Mouse (Mus musculus): ENCODE measurements at regions not wholly inside any gene's neighbourhood (a gene's known extent, or its start where the extent isn't known, plus 50 kb on each side); places are given as distances from the start of the nearest gene placed in this dataset.

- H3K27me3 ChIP-seq (ENCODE audit: insufficient read depth, low read length), result peaks cover 15% of the 10 kb centered on the region
- ATAC-seq (ENCODE audit: extremely low read depth, insufficient number of reproducible peaks, low FRiP score, poor library complexity, severe bottlenecking) (no peak), DNase-seq (ENCODE audit: low spot score) (no peak)
- H3K4me1 ChIP-seq (ENCODE audit: insufficient read depth, low read depth, low read length), result peaks cover 3% of the 10 kb centered on the region; the same call in 1 of the 2 replicates
- no peak overlapping the region for H3K4me3 ChIP-seq (ENCODE audit: low read depth, low read length)
- no peak for TF ChIP-seq GATA2 (IDR thresholded peaks at IDR 0.05; ENCODE audit: borderline replicate concordance, low read depth, low read length)
- H3K9me3 ChIP-seq (replicated peaks), result no peaks in the 10 kb centered on the region
- H3K36me3 ChIP-seq (replicated peaks), result no peaks in the 10 kb centered on the region
These were observed 94.5 kb upstream of the Slc45a1 start for GRCm38 (mm10) chr4:150746430-150746923.

GRCm38 (mm10) chr4:150745529-150746429 lies 93.8 kb upstream of the Slc45a1 start:
- H3K4me3 ChIP-seq (ENCODE audit: low read depth, low read length), result no peak overlapping the region
- no peaks in the 10 kb centered on the region for H3K36me3 ChIP-seq (replicated peaks)
- H3K27me3 ChIP-seq (ENCODE audit: insufficient read depth, low read length), result peaks cover 13% of the 10 kb centered on the region
- peaks cover 3% of the 10 kb centered on the region; the same call in 1 of the 2 replicates for H3K4me1 ChIP-seq (ENCODE audit: insufficient read depth, low read depth, low read length)
- H3K9me3 ChIP-seq (replicated peaks), result no peaks in the 10 kb centered on the region
- TF ChIP-seq GATA1 (IDR thresholded peaks at IDR 0.05; ENCODE audit: borderline replicate concordance, low read length) (no peak), POLR2AphosphoS5 (IDR thresholded peaks at IDR 0.05; ENCODE audit: insufficient replicate concordance, low read depth, low read length) (no peak), GATA2 (IDR thresholded peaks at IDR 0.05; ENCODE audit: borderline replicate concordance, low read depth, low read length) (no peak), CTCF (IDR thresholded peaks at IDR 0.05; ENCODE audit: low read depth, low read length) (no peak), TAL1 (conservative IDR thresholded peaks at IDR 0.05; ENCODE audit: low read depth, low read length) (no peak)
- ATAC-seq (ENCODE audit: extremely low read depth, insufficient number of reproducible peaks, low FRiP score, poor library complexity, severe bottlenecking), result no peak
- no peak for DNase-seq (ENCODE audit: low spot score)

DNA sequence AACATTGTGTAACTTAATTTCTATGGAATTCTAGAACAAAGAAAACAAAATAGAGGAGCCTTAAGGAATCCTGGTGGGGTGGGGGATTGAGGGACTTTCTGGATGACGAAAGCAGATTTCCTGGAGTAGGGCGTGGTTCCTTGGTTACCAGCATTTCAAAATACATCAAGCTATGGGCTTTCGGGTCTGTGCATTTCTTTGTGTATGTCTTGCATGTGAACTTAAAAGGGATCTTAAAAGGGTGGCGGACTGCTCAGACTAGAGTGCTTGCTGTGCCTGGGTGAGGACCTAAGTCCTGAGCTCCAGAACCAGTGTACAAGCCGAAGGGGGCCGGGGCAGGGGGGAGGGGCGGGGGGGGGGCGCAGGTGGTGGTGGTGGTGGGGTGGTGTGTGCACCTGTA lies 91.5 kb upstream of the Slc45a1 start:
- ATAC-seq (ENCODE audit: extremely low read depth, insufficient number of reproducible peaks, low FRiP score, poor library complexity, severe bottlenecking), result no peak

DNA sequence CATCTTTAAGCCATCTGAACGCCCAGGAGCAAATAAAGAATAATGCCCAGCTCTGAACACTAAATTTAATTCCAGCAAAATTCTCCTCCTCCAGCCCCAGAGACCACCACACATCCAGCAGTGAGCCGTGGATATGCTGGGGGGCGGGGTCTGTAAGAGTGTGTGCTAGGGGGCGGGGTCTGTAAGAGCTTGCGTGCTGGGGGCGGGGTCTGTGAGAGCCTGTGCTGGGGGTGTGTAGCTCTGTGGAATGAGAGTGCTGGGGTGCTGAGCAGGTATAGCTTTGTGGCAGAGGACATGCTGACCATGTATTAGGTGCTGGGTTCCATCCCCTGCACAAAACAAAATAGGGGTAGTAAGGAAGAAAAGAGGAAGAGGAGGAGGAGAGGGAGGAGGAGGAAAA lies 91.1 kb upstream of the Slc45a1 start:
- no peak overlapping the region for H3K4me3 ChIP-seq (ENCODE audit: low read depth, low read length)
- H3K4me1 ChIP-seq (ENCODE audit: insufficient read depth, low read depth, low read length), result no peaks in the 10 kb centered on the region
- H3K36me3 ChIP-seq (replicated peaks), result no peaks in the 10 kb centered on the region
- H3K27me3 ChIP-seq (ENCODE audit: insufficient read depth, low read length), result peaks cover 3% of the 10 kb centered on the region; the same call in 1 of the 2 replicates
- TF ChIP-seq GATA1 (IDR thresholded peaks at IDR 0.05; ENCODE audit: borderline replicate concordance, low read length) (no peak), POLR2AphosphoS5 (IDR thresholded peaks at IDR 0.05; ENCODE audit: insufficient replicate concordance, low read depth, low read length) (no peak), CTCF (IDR thresholded peaks at IDR 0.05; ENCODE audit: low read depth, low read length) (no peak), TAL1 (conservative IDR thresholded peaks at IDR 0.05; ENCODE audit: low read depth, low read length) (no peak), GATA2 (IDR thresholded peaks at IDR 0.05; ENCODE audit: borderline replicate concordance, low read depth, low read length) (no peak)
- H3K9me3 ChIP-seq (replicated peaks), result no peaks in the 10 kb centered on the region
- no peak for DNase-seq (ENCODE audit: low spot score)
- ATAC-seq (ENCODE audit: extremely low read depth, insufficient number of reproducible peaks, low FRiP score, poor library complexity, severe bottlenecking), result no peak

More for the DNA sequence above, 91.5 kb upstream of the Slc45a1 start:
- Histone ChIP-seq H3K36me3 (replicated peaks) (no peaks in the 10 kb centered on the region), H3K9me3 (replicated peaks) (no peaks in the 10 kb centered on the region), H3K4me1 (ENCODE audit: insufficient read depth, low read depth, low read length) (peaks cover 2% of the 10 kb centered on the region; the same call in 1 of the 2 replicates), H3K27me3 (ENCODE audit: insufficient read depth, low read length) (peaks cover 4% of the 10 kb centered on the region; the same call in 1 of the 2 replicates), H3K4me3 (ENCODE audit: low read depth, low read length) (no peak overlapping the region)
- DNase-seq (ENCODE audit: low spot score), result no peak
- TF ChIP-seq GATA2 (IDR thresholded peaks at IDR 0.05; ENCODE audit: borderline replicate concordance, low read depth, low read length) (no peak), TAL1 (conservative IDR thresholded peaks at IDR 0.05; ENCODE audit: low read depth, low read length) (no peak), POLR2AphosphoS5 (IDR thresholded peaks at IDR 0.05; ENCODE audit: insufficient replicate concordance, low read depth, low read length) (no peak), CTCF (IDR thresholded peaks at IDR 0.05; ENCODE audit: low read depth, low read length) (no peak), GATA1 (IDR thresholded peaks at IDR 0.05; ENCODE audit: borderline replicate concordance, low read length) (no peak)

- Histone ChIP-seq H3K4me1 (ENCODE audit: insufficient read depth, low read depth, low read length) (no peaks in the 10 kb centered on the region), H3K36me3 (replicated peaks) (no peaks in the 10 kb centered on the region), H3K27me3 (ENCODE audit: insufficient read depth, low read length) (0 out of 2 replicates have a peak, but pooled peaks cover 3% of the 10 kb centered on the region), H3K4me3 (ENCODE audit: low read depth, low read length) (no peak overlapping the region), H3K9me3 (replicated peaks) (no peaks in the 10 kb centered on the region)
- DNase-seq (ENCODE audit: low spot score) (no peak), ATAC-seq (ENCODE audit: extremely low read depth, insufficient number of reproducible peaks, low FRiP score, poor library complexity, severe bottlenecking) (no peak)
- TF ChIP-seq GATA2 (IDR thresholded peaks at IDR 0.05; ENCODE audit: borderline replicate concordance, low read depth, low read length) (no peak), GATA1 (IDR thresholded peaks at IDR 0.05; ENCODE audit: borderline replicate concordance, low read length) (no peak), CTCF (IDR thresholded peaks at IDR 0.05; ENCODE audit: low read depth, low read length) (no peak), TAL1 (conservative IDR thresholded peaks at IDR 0.05; ENCODE audit: low read depth, low read length) (no peak), POLR2AphosphoS5 (IDR thresholded peaks at IDR 0.05; ENCODE audit: insufficient replicate concordance, low read depth, low read length) (no peak)
These were observed 89.8 kb upstream of the Slc45a1 start for GRCm38 (mm10) chr4:150741810-150742209.

GRCm38 (mm10) chr4:150740167-150740566 lies 88.2 kb upstream of the Slc45a1 start:
- no peak for ATAC-seq (ENCODE audit: extremely low read depth, insufficient number of reproducible peaks, low FRiP score, poor library complexity, severe bottlenecking)
- Histone ChIP-seq H3K27me3 (ENCODE audit: insufficient read depth, low read length) (peaks cover 3% of the 10 kb centered on the region; the same call in 1 of the 2 replicates), H3K36me3 (replicated peaks) (no peaks in the 10 kb centered on the region), H3K4me1 (ENCODE audit: insufficient read depth, low read depth, low read length) (no peaks in the 10 kb centered on the region), H3K4me3 (ENCODE audit: low read depth, low read length) (no peak overlapping the region), H3K9me3 (replicated peaks) (no peaks in the 10 kb centered on the region)
- no peak for DNase-seq (ENCODE audit: low spot score)
- TF ChIP-seq GATA1 (IDR thresholded peaks at IDR 0.05; ENCODE audit: borderline replicate concordance, low read length), result no peak
- no peak for TF ChIP-seq POLR2AphosphoS5 (IDR thresholded peaks at IDR 0.05; ENCODE audit: insufficient replicate concordance, low read depth, low read length)
- no peak for TF ChIP-seq TAL1 (conservative IDR thresholded peaks at IDR 0.05; ENCODE audit: low read depth, low read length)
- TF ChIP-seq GATA2 (IDR thresholded peaks at IDR 0.05; ENCODE audit: borderline replicate concordance, low read depth, low read length), result no peak
- TF ChIP-seq CTCF (IDR thresholded peaks at IDR 0.05; ENCODE audit: low read depth, low read length), result no peak
